Mouse (Mus musculus) bone marrow, adult 2 months (tissue): ENCODE measurements around the gene Serpinb6b. TPM values are rescaled to one million over a fixed set of nuclear protein-coding genes. Genes with fewer than 3 reads are reported as not detected.
"Not testable (repeated sequence)": the region's sequence is repeated elsewhere in the genome, so short reads cannot be mapped to it uniquely, and the experiment has no call there.

Source experiments
- H3K27ac ChIP-seq: fragments of 200-500 bp; 2 replicates; pipeline ENCODE4 v1.5.1; 2012; ENCODE audit warnings: low read depth, mild to moderate bottlenecking, control low read depth, inconsistent platforms, low read length; ENCODE audit not compliant: control insufficient read depth, poor library complexity, insufficient read depth
- H3K4me1 ChIP-seq: fragments of 200-500 bp; 2 replicates; pipeline ENCODE4 v1.6.1; 2011; ENCODE audit warnings: low read length; ENCODE audit not compliant: control insufficient read depth, insufficient read depth
- H3K4me3 ChIP-seq: fragments of 200-500 bp; replicated peaks from 2 replicates; pipeline ENCODE3; 2011; ENCODE audit warnings: mild to moderate bottlenecking, low read depth, low read length, control low read depth; ENCODE audit not compliant: control insufficient read depth
- CTCF ChIP-seq: fragments of 200-500 bp; IDR thresholded peaks from 2 replicates; pipeline ENCODE4 v1.5.1; 2011; ENCODE audit warnings: low read length, control low read depth; ENCODE audit not compliant: control insufficient read depth, insufficient read depth
- POLR2A ChIP-seq: fragments of 200-500 bp; IDR thresholded peaks from 2 replicates; pipeline ENCODE4 v1.6.1; 2011; ENCODE audit warnings: low read depth, mild to moderate bottlenecking, control low read depth, low read length, borderline replicate concordance; ENCODE audit not compliant: control insufficient read depth
- WGBS: fragments of 180-500 bp; shearing (Covaris S2); methylation state at CpG from one replicate; pipeline ENCODE4 v1.1.7; 2018; 5-methylcytosine and 5-hydroxymethylcytosine counted together
- polyA plus RNA-seq: library from polyadenylated mRNA; stranded (reverse); fragments of >200 nt; gene quantifications from 2 replicates; pipeline ENCODE4 v1.2.4, GENCODE M21; 2011; ENCODE audit warnings: low replicate concordance; ENCODE audit not compliant: missing spikeins, insufficient read depth, insufficient read length

Gene Serpinb6b
- polyA plus RNA-seq, 1 experiment: 6.2 TPM

GRCm38 (mm10) chr13:32956537-32956936 is 8.5 kb upstream of the Serpinb6b start:
- 62% methylated on average over 4 of the region's 4 CpGs for WGBS
- H3K4me3 ChIP-seq: no peak overlapping the region
- TF ChIP-seq CTCF: no peak
- no peak overlapping the region for H3K27ac ChIP-seq
- no peaks in the 10 kb centered on the region for H3K4me1 ChIP-seq

- no peak overlapping the region for H3K4me3 ChIP-seq
- WGBS: 82% methylated on average over 4 of the region's 4 CpGs
- H3K27ac ChIP-seq: no peak overlapping the region
- TF ChIP-seq CTCF (no peak), POLR2A (no peak)
- H3K4me1 ChIP-seq: no peaks in the 10 kb centered on the region
These were observed 7.1 kb upstream of the Serpinb6b start for GRCm38 (mm10) chr13:32957917-32958316.

GRCm38 (mm10) chr13:32958521-32958920 is 6.5 kb upstream of the Serpinb6b start:
- not testable (repeated sequence) for H3K4me3 ChIP-seq, H3K27ac ChIP-seq, H3K4me1 ChIP-seq
- WGBS: 81% methylated on average over 7 of the region's 7 CpGs

- TF ChIP-seq CTCF: no peak
- TF ChIP-seq POLR2A: no peak
- no peak overlapping the region for H3K27ac ChIP-seq
These were observed 837 bp upstream of the Serpinb6b start for GRCm38 (mm10) chr13:32963990-32964753.

GRCm38 (mm10) chr13:32966116-32966515 is 1.1 kb downstream of the Serpinb6b start:
- Histone ChIP-seq H3K4me3 (no peak overlapping the region), H3K4me1 (peaks cover 3% of the 10 kb centered on the region; the same call in 1 of the 2 replicates), H3K27ac (no peak overlapping the region; the same call in 1 of the 2 replicates)
- no peak for TF ChIP-seq CTCF
- no peak for TF ChIP-seq POLR2A
- WGBS: 7% methylated on average over 5 of the region's 5 CpGs

More at GRCm38 (mm10) chr13:32963990-32964753, 837 bp upstream of the Serpinb6b start:
- Histone ChIP-seq H3K4me3 (no peak overlapping the region), H3K4me1 (peaks cover 1% of the 10 kb centered on the region; the same call in 1 of the 2 replicates)
- WGBS: 81% methylated on average over 9 of the region's 9 CpGs

- peaks cover 3% of the 10 kb centered on the region; the same call in 1 of the 2 replicates for H3K4me1 ChIP-seq
- no peak overlapping the region for H3K4me3 ChIP-seq
- no peak overlapping the region for H3K27ac ChIP-seq
- TF ChIP-seq CTCF: no peak
- no peak for TF ChIP-seq POLR2A
These were observed 2.2 kb downstream of the Serpinb6b start for GRCm38 (mm10) chr13:32967233-32967632.

- TF ChIP-seq POLR2A (no peak), CTCF (no peak)
- H3K4me3 ChIP-seq: peak overlapping the region; percentile 55
- WGBS: 61% methylated on average over 5 of the region's 5 CpGs
- H3K27ac ChIP-seq: peak overlapping the region; percentile 75
- H3K4me1 ChIP-seq: peaks cover 3% of the 10 kb centered on the region; the same call in 1 of the 2 replicates
These were observed 3.5 kb downstream of the Serpinb6b start for GRCm38 (mm10) chr13:32968353-32968984.

GRCm38 (mm10) chr13:32968996-32969640 is 4.1 kb downstream of the Serpinb6b start:
- H3K4me3 ChIP-seq: peak overlapping the region; percentile 55
- WGBS: 59% methylated on average over 4 of the region's 4 CpGs
- H3K27ac ChIP-seq: peak overlapping the region; percentile 75
- peaks cover 3% of the 10 kb centered on the region; the same call in 1 of the 2 replicates for H3K4me1 ChIP-seq
- no peak for TF ChIP-seq CTCF
- no peak for TF ChIP-seq POLR2A
